Mouse (Mus musculus) erythroid progenitor cell, adult 5-6 weeks (primary cell): Measurements from ENCODE around the gene Dennd5b. TPM values are rescaled to one million over a fixed set of nuclear protein-coding genes. Genes with fewer than 3 reads are reported as not detected.

ENCODE experiments used
- ATAC-seq: replicated peaks from 2 replicates; pipeline ENCODE4 v1.8.0; 2016; ENCODE audit warnings: moderate number of reproducible peaks, mild to moderate bottlenecking, moderate TSS enrichment, inconsistent platforms; ENCODE audit not compliant: poor library complexity, low FRiP score, severe bottlenecking
- total RNA-seq, 2 experiments: library from RNA; stranded (forward) in 1 of 2; stranded (reverse) in 1 of 2; fragments of 150-400 nt in 1 of 2; fragments of 186-747, 209-891 nt in 1 of 2; gene quantifications; 2 replicates each; pipeline versions ENCODE4 v1.2.3 to v1.2.4; 2015 to 2017; ENCODE audit warnings: low replicate concordance in 2 of 2

The Dennd5b gene
- total RNA-seq, 2 experiments from 2014 or later, result 0.91 to 2.5 TPM

DNA sequence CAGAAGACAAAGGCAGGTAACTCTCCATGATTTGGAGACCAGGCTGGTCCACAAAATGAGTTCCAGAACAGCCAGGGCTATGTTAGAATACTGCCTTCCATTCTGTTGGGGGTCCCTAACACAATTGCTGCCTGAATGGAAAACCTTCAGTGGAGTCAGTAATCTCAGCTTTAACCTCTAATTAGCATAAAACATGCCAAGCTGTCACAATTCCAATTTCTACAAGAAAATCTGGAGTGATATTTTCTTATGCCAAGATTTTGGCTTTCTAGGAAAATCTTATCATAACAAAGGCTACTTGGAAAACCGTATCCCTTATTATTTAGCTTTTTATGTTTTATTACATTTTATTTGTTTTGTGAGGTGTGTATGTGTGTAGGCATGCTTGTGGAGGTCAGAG, 2.0 kb upstream of the Dennd5b start:
- no peak for ATAC-seq

- ATAC-seq, result no peak
These were observed 413 bp upstream of the Dennd5b start for GRCm38 (mm10) chr6:149101943-149102243.

- 0 out of 2 replicates have a peak, but pooled peaks have one; percentile 41 for ATAC-seq
These were observed 1.1 kb downstream of the Dennd5b start for GRCm38 (mm10) chr6:149100174-149101075.

- no peak for ATAC-seq
These were observed 2.5 kb downstream of the Dennd5b start for GRCm38 (mm10) chr6:149098993-149099392.

- no peak for ATAC-seq
These were observed 4.2 kb downstream of the Dennd5b start for GRCm38 (mm10) chr6:149097276-149097675.

DNA sequence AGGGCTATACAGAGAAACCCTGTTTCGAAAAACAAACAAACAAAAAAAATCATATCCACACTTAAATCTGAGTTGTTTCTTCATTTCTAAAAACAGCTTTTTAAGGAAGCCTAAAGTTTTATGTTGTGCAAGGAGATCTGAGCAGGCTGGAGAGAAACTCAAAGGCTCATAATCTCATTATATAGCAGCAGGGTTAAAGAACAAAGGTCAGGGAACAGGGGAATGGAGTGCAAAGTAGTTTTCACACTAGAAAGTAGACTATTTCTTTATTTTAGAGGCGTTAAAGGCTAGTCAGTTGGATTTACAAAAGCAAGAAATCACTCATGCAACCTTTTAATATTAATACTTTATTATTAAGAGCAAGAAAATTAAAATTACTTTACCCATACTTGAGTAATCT, 5.2 kb downstream of the Dennd5b start:
- ATAC-seq, result no peak

- ATAC-seq, result no peak
These were observed 6.1 kb downstream of the Dennd5b start for GRCm38 (mm10) chr6:149095389-149095788.

DNA sequence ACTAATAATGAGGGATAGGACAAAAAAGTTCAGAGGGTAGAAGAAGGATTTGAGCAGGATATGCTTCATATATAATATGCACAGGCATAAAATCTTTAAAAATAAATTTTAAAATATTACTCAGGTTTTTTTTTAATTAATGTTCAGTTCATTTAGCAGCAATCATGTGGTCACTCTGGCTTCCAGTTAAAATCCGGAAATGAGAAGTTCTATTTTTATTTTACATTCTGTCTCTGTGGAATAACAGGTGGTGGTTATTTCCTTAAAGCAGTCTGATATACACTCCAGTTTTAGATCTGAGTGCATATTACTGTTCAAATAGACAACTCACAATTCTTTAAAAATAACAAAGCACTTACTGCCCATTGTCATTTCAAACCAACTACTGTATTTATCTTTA, 6.9 kb downstream of the Dennd5b start:
- no peak for ATAC-seq

GRCm38 (mm10) chr6:149093465-149093864, 8.0 kb downstream of the Dennd5b start:
- ATAC-seq, result no peak

DNA sequence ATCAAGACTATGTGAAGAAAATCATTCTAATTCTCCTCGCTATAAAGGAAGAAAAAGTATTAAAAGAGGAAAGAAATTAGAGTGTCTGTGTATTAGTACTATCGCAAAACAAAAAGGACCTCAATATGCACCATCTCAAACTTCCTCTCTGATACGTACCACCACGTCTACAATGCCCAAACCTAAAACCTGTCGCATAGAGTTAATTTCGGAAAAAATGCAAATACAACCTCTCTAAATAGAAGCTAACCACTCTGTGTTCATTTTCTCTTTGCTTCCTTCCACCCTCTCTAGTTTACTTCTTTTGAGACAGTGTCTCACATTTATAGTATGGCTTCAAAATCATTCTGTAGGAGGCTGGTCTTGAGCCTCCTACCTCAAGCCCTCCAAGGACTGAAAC, 9.1 kb downstream of the Dennd5b start:
- ATAC-seq, result no peak

GRCm38 (mm10) chr6:149077136-149077808, 24.2 kb downstream of the Dennd5b start:
- peak; percentile 46; the same call in 1 of the 2 replicates for ATAC-seq

GRCm38 (mm10) chr6:149073854-149074253, 27.6 kb downstream of the Dennd5b start:
- no peak for ATAC-seq

GRCm38 (mm10) chr6:149072873-149073272, 28.6 kb downstream of the Dennd5b start:
- no peak for ATAC-seq

- ATAC-seq, result no peak
These were observed 30.8 kb downstream of the Dennd5b start for GRCm38 (mm10) chr6:149070592-149071124.

DNA sequence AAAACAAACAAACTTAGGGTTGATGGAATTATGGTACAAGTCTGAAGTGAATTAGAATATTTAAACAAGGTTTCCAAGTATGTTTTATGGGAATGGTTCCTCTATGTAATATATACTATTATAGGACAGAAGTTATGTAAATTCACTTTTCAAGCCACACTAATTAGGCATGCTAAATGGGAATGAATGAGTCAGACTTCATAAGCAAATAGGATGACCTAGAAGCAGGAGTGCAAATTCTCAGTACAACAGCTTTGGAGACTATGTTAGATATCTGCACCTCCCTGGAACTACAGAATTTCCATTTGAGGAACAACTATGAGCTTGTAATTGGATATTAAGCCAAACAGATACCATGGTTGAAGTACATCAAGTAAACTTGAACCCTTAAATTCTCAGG, 38.1 kb downstream of the Dennd5b start:
- no peak for ATAC-seq

DNA sequence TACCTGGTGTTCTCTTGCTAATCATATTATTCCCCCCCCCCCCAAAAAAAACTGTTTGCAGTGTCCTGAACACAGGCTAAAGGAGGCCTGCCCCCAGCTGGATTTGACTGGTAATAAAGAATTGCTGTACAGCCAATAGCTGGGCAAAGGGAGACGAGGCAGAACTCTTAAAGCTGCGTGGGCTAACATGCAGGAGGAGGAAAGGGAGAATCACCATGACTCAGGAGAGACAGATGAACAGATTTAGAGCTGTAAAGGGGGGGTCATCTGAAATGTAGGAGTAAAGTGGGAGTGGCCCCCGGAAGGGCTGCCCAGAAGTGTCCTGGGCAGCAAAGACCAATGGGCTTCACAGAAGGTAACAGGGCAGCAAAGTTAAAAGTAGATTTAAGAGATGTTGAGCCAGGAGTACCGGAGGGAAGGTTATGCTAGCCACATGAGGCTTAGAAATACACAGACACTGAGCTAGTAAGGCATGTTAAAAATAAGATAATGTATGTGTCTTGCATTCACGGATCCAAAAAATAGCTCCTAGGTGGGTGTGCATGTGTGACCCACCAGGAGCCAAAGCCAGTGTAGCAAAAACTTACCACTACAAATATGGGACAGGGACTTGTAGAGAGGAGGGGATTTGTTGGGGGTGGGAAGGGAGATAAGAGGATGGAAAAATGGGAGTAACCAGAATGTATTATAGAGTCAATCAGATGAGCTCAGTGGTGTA, 40.7 kb downstream of the Dennd5b start:
- ATAC-seq, result no peak

GRCm38 (mm10) chr6:149057947-149058391, 43.5 kb downstream of the Dennd5b start:
- ATAC-seq, result no peak

- no peak for ATAC-seq
These were observed 46.7 kb downstream of the Dennd5b start for GRCm38 (mm10) chr6:149054780-149055179.

- ATAC-seq, result no peak
These were observed 50.3 kb downstream of the Dennd5b start for GRCm38 (mm10) chr6:149050978-149051723.

GRCm38 (mm10) chr6:149040099-149040498, 61.4 kb downstream of the Dennd5b start:
- no peak for ATAC-seq
